Mouse (Mus musculus): Measurements from ENCODE around the gene Esd. TPM values are rescaled to one million over a fixed set of nuclear protein-coding genes. Genes with fewer than 3 reads are reported as not detected.

Gene Esd
- polyA plus RNA-seq, 1 experiment = 853 TPM

DNA sequence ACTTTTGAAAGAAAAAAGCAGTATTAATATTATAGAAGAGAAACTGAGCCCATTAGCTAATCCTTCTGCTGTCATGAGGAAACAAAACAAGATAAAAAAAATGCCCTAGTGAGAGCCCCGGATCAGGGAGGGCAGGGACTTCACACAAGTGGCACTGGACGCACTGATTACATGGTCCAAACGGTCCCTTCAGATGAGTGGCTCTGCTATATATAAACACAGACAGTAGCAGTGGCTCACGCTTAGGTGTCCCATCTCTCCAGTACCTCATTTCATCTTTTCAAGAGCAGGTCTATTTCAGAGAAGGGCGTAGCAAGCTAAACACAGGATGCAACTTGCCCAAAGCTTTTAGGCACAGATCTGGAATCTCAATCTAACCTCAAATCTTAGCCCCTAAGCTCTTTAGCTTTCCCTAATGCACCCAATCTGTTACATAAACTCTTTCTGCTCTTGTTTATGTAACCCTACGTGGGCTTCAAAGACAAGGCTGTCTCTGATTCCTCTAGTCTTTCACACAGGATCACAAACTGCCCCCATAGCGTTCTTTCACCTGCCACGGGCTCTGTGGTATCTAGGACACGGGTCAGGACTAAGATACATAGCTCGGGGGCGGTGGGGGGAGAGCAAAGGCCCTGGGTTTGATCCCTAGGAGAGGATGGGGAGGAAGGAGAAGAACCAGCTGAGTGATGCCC is 52.3 kb downstream of the Esd start:
- Histone ChIP-seq H3K79me2 (ENCODE audit: control insufficient read depth, insufficient read depth) (no peaks in the 10 kb centered on the region), H3K4me3 (ENCODE audit: insufficient read depth, poor library complexity, severe bottlenecking) (no peak overlapping the region), H3K79me3 (ENCODE audit: low read depth) (no peaks in the 10 kb centered on the region), H3K27me3 (ENCODE audit: control insufficient read depth, insufficient read depth, insufficient read length) (no peaks in the 10 kb centered on the region), H3K36me3 (ENCODE audit: control insufficient read depth, insufficient read depth) (peaks cover 4% of the 10 kb centered on the region), H3ac (ENCODE audit: control insufficient read depth, insufficient read length, low read depth) (no peak overlapping the region)
- TF ChIP-seq MYOD1 (IDR thresholded peaks at IDR 0.05; ENCODE audit: control insufficient read depth, insufficient read length, low read depth) = no peak

- TF ChIP-seq USF1 (IDR thresholded peaks at IDR 0.05; ENCODE audit: low read depth) (no peak), CTCF (IDR thresholded peaks at IDR 0.05; ENCODE audit: control insufficient read depth, insufficient read depth, insufficient read length) (no peak), MYOD1 (IDR thresholded peaks at IDR 0.05; ENCODE audit: control insufficient read depth, insufficient read length, low read depth) (no peak), MYOG (IDR thresholded peaks at IDR 0.05; ENCODE audit: control insufficient read depth, extremely low read depth, insufficient read length) (no peak), CEBPB (IDR thresholded peaks at IDR 0.05; ENCODE audit: low read depth) (no peak), MAX (IDR thresholded peaks at IDR 0.05) (no peak), FOSL1 (IDR thresholded peaks at IDR 0.05; ENCODE audit: insufficient read depth, low read length, poor library complexity, severe bottlenecking) (no peak)
- H3K36me3 ChIP-seq (ENCODE audit: control insufficient read depth, insufficient read depth) = peaks cover 4% of the 10 kb centered on the region
- no peak overlapping the region for H3ac ChIP-seq (ENCODE audit: control insufficient read depth, insufficient read length, low read depth)
- H3K4me3 ChIP-seq (ENCODE audit: insufficient read depth, poor library complexity, severe bottlenecking) = no peak overlapping the region
- H3K27me3 ChIP-seq (ENCODE audit: control insufficient read depth, insufficient read depth, insufficient read length) = no peaks in the 10 kb centered on the region
- no peaks in the 10 kb centered on the region for H3K79me3 ChIP-seq (ENCODE audit: low read depth)
- no peaks in the 10 kb centered on the region for H3K79me2 ChIP-seq (ENCODE audit: control insufficient read depth, insufficient read depth)
Measured at GRCm38 (mm10) chr14:74787717-74788116, 55.6 kb downstream of the Esd start.

GRCm38 (mm10) chr14:74788766-74789165 is 56.7 kb downstream of the Esd start:
- H3K4me3 ChIP-seq (ENCODE audit: insufficient read depth, poor library complexity, severe bottlenecking) = no peak overlapping the region
- H3K79me2 ChIP-seq (ENCODE audit: control insufficient read depth, insufficient read depth) = no peaks in the 10 kb centered on the region
- no peak for TF ChIP-seq CTCF (IDR thresholded peaks at IDR 0.05; ENCODE audit: control insufficient read depth, insufficient read depth, insufficient read length)
- no peak overlapping the region for H3ac ChIP-seq (ENCODE audit: control insufficient read depth, insufficient read length, low read depth)
- no peaks in the 10 kb centered on the region for H3K27me3 ChIP-seq (ENCODE audit: control insufficient read depth, insufficient read depth, insufficient read length)
- no peaks in the 10 kb centered on the region for H3K79me3 ChIP-seq (ENCODE audit: low read depth)
- peaks cover 4% of the 10 kb centered on the region for H3K36me3 ChIP-seq (ENCODE audit: control insufficient read depth, insufficient read depth)

GRCm38 (mm10) chr14:74790535-74790934 is 58.4 kb downstream of the Esd start:
- H3K36me3 ChIP-seq (ENCODE audit: control insufficient read depth, insufficient read depth) = no peaks in the 10 kb centered on the region
- no peak overlapping the region for H3K4me3 ChIP-seq (ENCODE audit: insufficient read depth, poor library complexity, severe bottlenecking)

GRCm38 (mm10) chr14:74792793-74793192 is 60.7 kb downstream of the Esd start:
- no peak overlapping the region for H3ac ChIP-seq (ENCODE audit: control insufficient read depth, insufficient read length, low read depth)
- H3K79me2 ChIP-seq (ENCODE audit: control insufficient read depth, insufficient read depth) = no peaks in the 10 kb centered on the region
- no peaks in the 10 kb centered on the region for H3K36me3 ChIP-seq (ENCODE audit: control insufficient read depth, insufficient read depth)
- no peaks in the 10 kb centered on the region for H3K79me3 ChIP-seq (ENCODE audit: low read depth)
- TF ChIP-seq MYOG (IDR thresholded peaks at IDR 0.05; ENCODE audit: control insufficient read depth, extremely low read depth, insufficient read length) = no peak
- TF ChIP-seq MAX (IDR thresholded peaks at IDR 0.05) = no peak
- no peaks in the 10 kb centered on the region for H3K27me3 ChIP-seq (ENCODE audit: control insufficient read depth, insufficient read depth, insufficient read length)
- no peak overlapping the region for H3K4me3 ChIP-seq (ENCODE audit: insufficient read depth, poor library complexity, severe bottlenecking)

More at GRCm38 (mm10) chr14:74790535-74790934, 58.4 kb downstream of the Esd start:
- no peak for TF ChIP-seq USF1 (IDR thresholded peaks at IDR 0.05; ENCODE audit: low read depth)
- no peak for TF ChIP-seq FOSL1 (IDR thresholded peaks at IDR 0.05; ENCODE audit: insufficient read depth, low read length, poor library complexity, severe bottlenecking)
- no peak for TF ChIP-seq MAX (IDR thresholded peaks at IDR 0.05)
- TF ChIP-seq MYOG (IDR thresholded peaks at IDR 0.05; ENCODE audit: control insufficient read depth, extremely low read depth, insufficient read length) = no peak
- TF ChIP-seq CTCF (IDR thresholded peaks at IDR 0.05; ENCODE audit: control insufficient read depth, insufficient read depth, insufficient read length) = no peak
- TF ChIP-seq MYOD1 (IDR thresholded peaks at IDR 0.05; ENCODE audit: control insufficient read depth, insufficient read length, low read depth) = no peak
- TF ChIP-seq CEBPB (IDR thresholded peaks at IDR 0.05; ENCODE audit: low read depth) = no peak
- Histone ChIP-seq H3K79me3 (ENCODE audit: low read depth) (no peaks in the 10 kb centered on the region), H3ac (ENCODE audit: control insufficient read depth, insufficient read length, low read depth) (no peak overlapping the region), H3K79me2 (ENCODE audit: control insufficient read depth, insufficient read depth) (no peaks in the 10 kb centered on the region), H3K27me3 (ENCODE audit: control insufficient read depth, insufficient read depth, insufficient read length) (no peaks in the 10 kb centered on the region)

GRCm38 (mm10) chr14:74794931-74795330 is 62.8 kb downstream of the Esd start:
- Histone ChIP-seq H3K79me3 (ENCODE audit: low read depth) (no peaks in the 10 kb centered on the region), H3K4me3 (ENCODE audit: insufficient read depth, poor library complexity, severe bottlenecking) (no peak overlapping the region), H3K79me2 (ENCODE audit: control insufficient read depth, insufficient read depth) (no peaks in the 10 kb centered on the region), H3K27me3 (ENCODE audit: control insufficient read depth, insufficient read depth, insufficient read length) (no peaks in the 10 kb centered on the region), H3K36me3 (ENCODE audit: control insufficient read depth, insufficient read depth) (no peaks in the 10 kb centered on the region), H3ac (ENCODE audit: control insufficient read depth, insufficient read length, low read depth) (no peak overlapping the region)
- TF ChIP-seq MYOD1 (IDR thresholded peaks at IDR 0.05; ENCODE audit: control insufficient read depth, insufficient read length, low read depth) (no peak), MYOG (IDR thresholded peaks at IDR 0.05; ENCODE audit: control insufficient read depth, extremely low read depth, insufficient read length) (no peak), CTCF (IDR thresholded peaks at IDR 0.05; ENCODE audit: control insufficient read depth, insufficient read depth, insufficient read length) (no peak)
